Mouse (Mus musculus): Measurements from ENCODE around the gene Ubash3a.
A peak's percentile ranks its signal among the peaks of the same experiment; 100 is the strongest.

The Ubash3a gene

GRCm38 (mm10) chr17:31281830-31282686, 74.4 kb downstream of the Ubash3a start:
- peak; percentile 59 to 62 for DNase-seq

GRCm38 (mm10) chr17:31282687-31283053, 75.0 kb downstream of the Ubash3a start:
- peak in 1 of 2 experiments; percentile 40 for DNase-seq

- DNase-seq, result peak; percentile 80 to 82
These were observed 78.2 kb downstream of the Ubash3a start for GRCm38 (mm10) chr17:31285867-31286266.

- no peak for DNase-seq
These were observed 78.8 kb downstream of the Ubash3a start, which contains the start of gene Slc37a1 for GRCm38 (mm10) chr17:31286492-31286891. Slc37a1 (plus strand) TSS chr17:31286792.

GRCm38 (mm10) chr17:31287216-31287615, 79.5 kb downstream of the Ubash3a start:
- no peak for DNase-seq

GRCm38 (mm10) chr17:31288999-31289726, 81.5 kb downstream of the Ubash3a start:
- DNase-seq, result no peak

- DNase-seq, result no peak
These were observed 82.6 kb downstream of the Ubash3a start for GRCm38 (mm10) chr17:31290311-31290710.

- DNase-seq, result no peak
These were observed 83.2 kb downstream of the Ubash3a start for GRCm38 (mm10) chr17:31290859-31291258.

GRCm38 (mm10) chr17:31294363-31295214, 86.9 kb downstream of the Ubash3a start:
- peak; percentile 32 to 59 for DNase-seq

- DNase-seq, result peak; percentile 67 to 75
These were observed 87.7 kb downstream of the Ubash3a start for GRCm38 (mm10) chr17:31295215-31295891.

- peak; percentile 83 to 85 for DNase-seq
These were observed 88.5 kb downstream of the Ubash3a start for GRCm38 (mm10) chr17:31295892-31296781.

Data from cerebellum, postnatal 10 days (tissue).